Mouse (Mus musculus): Measurements from ENCODE around the gene Ndufa1. TPM values are rescaled to one million over a fixed set of nuclear protein-coding genes. Genes with fewer than 3 reads are reported as not detected.
"Not testable (repeated sequence)": the region's sequence is repeated elsewhere in the genome, so short reads cannot be mapped to it uniquely, and the experiment has no call there.

The Ndufa1 gene
- 150 and 162 TPM in 2 replicates for polyA plus RNA-seq (2012; ENCODE audit: insufficient read depth, insufficient read length, missing spikeins)

GRCm38 (mm10) chrX:37191105-37191743 lies at the start of gene Ndufa1, which contains the start of gene Rnf113a1:
TSS of gene Ndufa1 (minus strand) at chrX:37191163.
TSS of gene Rnf113a1 (plus strand) at chrX:37191245.
- peak within 1 kb of the TSS; percentile 64 for H3K4me3 ChIP-seq (ENCODE audit: insufficient read depth, low read length)
- H3K4me1 ChIP-seq (ENCODE audit: control insufficient read depth, insufficient read depth, low read length) = peaks cover 4% of the 10 kb centered on the region
- no peak for TF ChIP-seq CTCF (IDR thresholded peaks at IDR 0.05; ENCODE audit: low read depth, low read length)
- no peak for TF ChIP-seq POLR2A (IDR thresholded peaks at IDR 0.05; ENCODE audit: borderline replicate concordance, low read depth, low read length)
- peak within 1 kb of the TSS; percentile 15 for H3K27ac ChIP-seq (ENCODE audit: insufficient read depth, low read depth, low read length)

GRCm38 (mm10) chrX:37222158-37222557 lies 31.2 kb upstream of the Ndufa1 start, which contains the start of gene Rhox1:
TSS of gene Rhox1 (minus strand) at chrX:37222258.
- H3K27ac ChIP-seq (ENCODE audit: insufficient read depth, low read depth, low read length); H3K4me1 ChIP-seq (ENCODE audit: control insufficient read depth, insufficient read depth, low read length); H3K4me3 ChIP-seq (ENCODE audit: insufficient read depth, low read length): not testable (repeated sequence)

GRCm38 (mm10) chrX:37210941-37211340 lies 20.0 kb upstream of the Ndufa1 start, which contains the start of gene Gm9:
TSS of gene Gm9 (minus strand) at chrX:37211041.
- TF ChIP-seq POLR2A (IDR thresholded peaks at IDR 0.05; ENCODE audit: borderline replicate concordance, low read depth, low read length) = no peak
- no peak for TF ChIP-seq CTCF (IDR thresholded peaks at IDR 0.05; ENCODE audit: low read depth, low read length)
- Histone ChIP-seq H3K27ac (ENCODE audit: insufficient read depth, low read depth, low read length) (no peak within 1 kb of the TSS), H3K4me3 (ENCODE audit: insufficient read depth, low read length) (no peak within 1 kb of the TSS), H3K4me1 (ENCODE audit: control insufficient read depth, insufficient read depth, low read length) (no peaks in the 10 kb centered on the region; the same call in 1 of the 2 replicates)

- H3K4me1 ChIP-seq (ENCODE audit: control insufficient read depth, insufficient read depth, low read length) = no peaks in the 10 kb centered on the region
- TF ChIP-seq CTCF (IDR thresholded peaks at IDR 0.05; ENCODE audit: low read depth, low read length) = no peak
- TF ChIP-seq POLR2A (IDR thresholded peaks at IDR 0.05; ENCODE audit: borderline replicate concordance, low read depth, low read length) = no peak
- no peak overlapping the region for H3K4me3 ChIP-seq (ENCODE audit: insufficient read depth, low read length)
- no peak overlapping the region for H3K27ac ChIP-seq (ENCODE audit: insufficient read depth, low read depth, low read length)
Observed at GRCm38 (mm10) chrX:37198676-37199075, 7.7 kb upstream of the Ndufa1 start.

GRCm38 (mm10) chrX:37191744-37192379 lies 899 bp upstream of the Ndufa1 start:
- Histone ChIP-seq H3K27ac (ENCODE audit: insufficient read depth, low read depth, low read length) (peak overlapping the region; percentile 15; the same call in 1 of the 2 replicates), H3K4me1 (ENCODE audit: control insufficient read depth, insufficient read depth, low read length) (peaks cover 4% of the 10 kb centered on the region), H3K4me3 (ENCODE audit: insufficient read depth, low read length) (peak overlapping the region; percentile 64)
- TF ChIP-seq POLR2A (IDR thresholded peaks at IDR 0.05; ENCODE audit: borderline replicate concordance, low read depth, low read length) (no peak), CTCF (IDR thresholded peaks at IDR 0.05; ENCODE audit: low read depth, low read length) (no peak)

- H3K4me1 ChIP-seq (ENCODE audit: control insufficient read depth, insufficient read depth, low read length) = peaks cover 4% of the 10 kb centered on the region
- TF ChIP-seq CTCF (IDR thresholded peaks at IDR 0.05; ENCODE audit: low read depth, low read length) (no peak), POLR2A (IDR thresholded peaks at IDR 0.05; ENCODE audit: borderline replicate concordance, low read depth, low read length) (no peak)
- no peak overlapping the region for H3K27ac ChIP-seq (ENCODE audit: insufficient read depth, low read depth, low read length)
- peak overlapping the region; percentile 64 for H3K4me3 ChIP-seq (ENCODE audit: insufficient read depth, low read length)
Observed at GRCm38 (mm10) chrX:37190755-37191104, 233 bp downstream of the Ndufa1 start.

- H3K27ac ChIP-seq (ENCODE audit: insufficient read depth, low read depth, low read length); H3K4me3 ChIP-seq (ENCODE audit: insufficient read depth, low read length); H3K4me1 ChIP-seq (ENCODE audit: control insufficient read depth, insufficient read depth, low read length): not testable (repeated sequence)
Observed at GRCm38 (mm10) chrX:37184401-37184800, 6.6 kb downstream of the Ndufa1 start.

GRCm38 (mm10) chrX:37168742-37169141 lies 22.2 kb downstream of the Ndufa1 start, which contains the start of gene Akap14:
TSS of gene Akap14 (minus strand) at chrX:37168842.
- no peak within 1 kb of the TSS for H3K4me3 ChIP-seq (ENCODE audit: insufficient read depth, low read length)
- no peak within 1 kb of the TSS for H3K27ac ChIP-seq (ENCODE audit: insufficient read depth, low read depth, low read length)
- TF ChIP-seq CTCF (IDR thresholded peaks at IDR 0.05; ENCODE audit: low read depth, low read length) = no peak
- TF ChIP-seq POLR2A (IDR thresholded peaks at IDR 0.05; ENCODE audit: borderline replicate concordance, low read depth, low read length) = no peak
- no peaks in the 10 kb centered on the region for H3K4me1 ChIP-seq (ENCODE audit: control insufficient read depth, insufficient read depth, low read length)

- no peaks in the 10 kb centered on the region for H3K4me1 ChIP-seq (ENCODE audit: control insufficient read depth, insufficient read depth, low read length)
- H3K4me3 ChIP-seq (ENCODE audit: insufficient read depth, low read length) = no peak overlapping the region
- H3K27ac ChIP-seq (ENCODE audit: insufficient read depth, low read depth, low read length) = no peak overlapping the region
- TF ChIP-seq CTCF (IDR thresholded peaks at IDR 0.05; ENCODE audit: low read depth, low read length) (no peak), POLR2A (IDR thresholded peaks at IDR 0.05; ENCODE audit: borderline replicate concordance, low read depth, low read length) (no peak)
Observed at GRCm38 (mm10) chrX:37167085-37167484, 23.9 kb downstream of the Ndufa1 start.

GRCm38 (mm10) chrX:37163115-37163514 lies 27.8 kb downstream of the Ndufa1 start:
- Histone ChIP-seq H3K4me3 (ENCODE audit: insufficient read depth, low read length) (no peak overlapping the region), H3K4me1 (ENCODE audit: control insufficient read depth, insufficient read depth, low read length) (no peaks in the 10 kb centered on the region), H3K27ac (ENCODE audit: insufficient read depth, low read depth, low read length) (no peak overlapping the region)
- TF ChIP-seq POLR2A (IDR thresholded peaks at IDR 0.05; ENCODE audit: borderline replicate concordance, low read depth, low read length) (no peak), CTCF (IDR thresholded peaks at IDR 0.05; ENCODE audit: low read depth, low read length) (no peak)

Measured in bone marrow macrophage, adult 2 months (primary cell).